Comparison of ENCODE assay signal across 22 mouse cellular contexts in the genomic region with DNA sequence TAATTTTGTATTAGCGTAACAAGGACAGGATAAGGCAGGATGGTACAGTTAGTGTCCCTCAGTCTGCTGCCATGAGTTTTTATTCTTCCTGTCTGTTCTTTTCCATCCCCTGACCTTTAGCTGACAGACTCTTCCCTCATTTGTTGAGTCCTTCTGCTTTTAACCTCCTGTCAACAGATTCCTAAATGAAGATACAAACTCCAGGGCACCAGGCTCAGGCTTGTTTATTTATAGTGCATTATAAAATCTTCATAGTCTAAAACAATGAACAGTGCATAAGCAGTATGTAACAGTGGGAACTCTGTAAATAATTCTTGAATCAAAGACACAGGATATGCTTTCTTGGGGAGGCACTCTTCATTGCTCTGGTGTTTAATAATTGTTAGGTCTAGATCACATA.
A peak's percentile ranks its signal among the peaks of the same experiment; 100 is the strongest.
DNase-seq lines count a peak whose midpoint lies in the region; ATAC-seq and TF ChIP-seq lines count a peak whose summit lies in the region.
"Had no signal": no experiment of that assay in that cellular context is flagged by ENCODE, and none has a peak within 500 bp of the region (broad histone marks: within the 10 kb centered on the region; RNA-seq: fewer than 3 reads in every experiment).

No protein-coding gene starts in this region.

- H3K4me1 ChIP-seq in heart, adult 2 months (ENCODE audit: control insufficient read depth, insufficient read depth, low read length), result peaks cover 2% of the 10 kb centered on the region; the same call in 1 of the 2 replicates
- peaks cover 12% of the 10 kb centered on the region for H3K4me1 ChIP-seq in heart, embryonic 12.5 days (replicated peaks)
- H3K4me1 ChIP-seq in heart, embryonic 15.5 days (replicated peaks), result peaks cover 6% of the 10 kb centered on the region; the same call in 1 of the 2 replicates
- H3K4me1 ChIP-seq in hindbrain, embryonic 16.5 days (ENCODE audit: control insufficient read depth, insufficient read depth, low read depth, low read length), result no peaks in the 10 kb centered on the region
- H3K4me1 ChIP-seq in hindbrain, embryonic 10.5 days (replicated peaks), result no peaks in the 10 kb centered on the region
- H3K4me1 ChIP-seq: embryonic facial prominence, embryonic 15.5 days; forebrain, embryonic 10.5 days; kidney, embryonic 15.5 days had no signal

- DNase-seq in heart, adult 2 months, result no peak
- no peak for DNase-seq in heart, postnatal 25 days (ENCODE audit: low spot score)
- no peak for DNase-seq in heart, adult 11 months
- peak; percentile 9 for DNase-seq in adipocyte (ENCODE audit: low spot score)
- no peak for DNase-seq in hindbrain, embryonic 10.5 days (ENCODE audit: low spot score)
- DNase-seq: adrenal gland, adult 2 months; adrenal gland, postnatal 25 days; cerebellum, adult 2 months; cerebellum, postnatal 10 days; embryo, embryonic 11 days; gastrocnemius, postnatal 36 days; kidney, adult 2 months had no signal

- no peaks in the 10 kb centered on the region for H3K27me3 ChIP-seq in heart, adult 2 months (ENCODE audit: control insufficient read depth, insufficient read depth, low read length)
- no peaks in the 10 kb centered on the region for H3K27me3 ChIP-seq in heart, embryonic 12.5 days (replicated peaks)
- no peaks in the 10 kb centered on the region for H3K27me3 ChIP-seq in heart, embryonic 15.5 days
- H3K27me3 ChIP-seq in hindbrain, embryonic 16.5 days (replicated peaks; ENCODE audit: control insufficient read depth, insufficient read depth, low read length), result no peaks in the 10 kb centered on the region
- no peaks in the 10 kb centered on the region for H3K27me3 ChIP-seq in hindbrain, embryonic 10.5 days (ENCODE audit: insufficient read depth, poor library complexity, severe bottlenecking)
- H3K27me3 ChIP-seq: embryonic facial prominence, embryonic 15.5 days; kidney, embryonic 15.5 days had no signal

- ATAC-seq in heart, embryonic 12.5 days (ENCODE audit: insufficient number of reproducible peaks, low FRiP score), result no peak
- peak; percentile 73 for ATAC-seq in heart, embryonic 15.5 days (replicated peaks; ENCODE audit: insufficient number of reproducible peaks, insufficient read depth, low FRiP score, low read depth)
- no peak for ATAC-seq in hindbrain, embryonic 16.5 days
- ATAC-seq: forebrain, embryonic 14.5 days; intestine, embryonic 16.5 days had no signal

- no peak for TF ChIP-seq POLR2A in heart, adult 2 months (IDR thresholded peaks at IDR 0.05; ENCODE audit: insufficient read depth, low read depth, low read length)

- intact Hi-C loops in heart, adult 2 months (cut with DNase I), result no loop called here
- intact Hi-C loops in heart, postnatal 25 days (cut with DNase I), result no loop called here

- H3K9me3 ChIP-seq in heart, embryonic 12.5 days (replicated peaks), result no peaks in the 10 kb centered on the region
- no peaks in the 10 kb centered on the region for H3K9me3 ChIP-seq in heart, embryonic 15.5 days (replicated peaks)
- no peaks in the 10 kb centered on the region for H3K9me3 ChIP-seq in hindbrain, embryonic 16.5 days (ENCODE audit: control insufficient read depth, low read length)
- H3K9me3 ChIP-seq in hindbrain, embryonic 10.5 days, result no peaks in the 10 kb centered on the region
- H3K9me3 ChIP-seq: embryonic facial prominence, embryonic 15.5 days; forebrain, embryonic 10.5 days; kidney, embryonic 15.5 days had no signal

- no peak for TF ChIP-seq EP300 in heart, adult 2 months (IDR thresholded peaks at IDR 0.05; ENCODE audit: insufficient read depth, low read depth, low read length)

- TF ChIP-seq CTCF in heart, adult 2 months (IDR thresholded peaks at IDR 0.05), result no peak

- H3K79me2 ChIP-seq in heart, adult 2 months (replicated peaks; ENCODE audit: control insufficient read depth, insufficient read depth, low read length), result no peaks in the 10 kb centered on the region

- H3K27ac ChIP-seq in heart, adult 2 months, result peak overlapping the region; percentile 21
- 0 out of 2 replicates have a peak overlapping the region, but pooled peaks have one; percentile 31 for H3K27ac ChIP-seq in heart, embryonic 12.5 days (ENCODE audit: poor library complexity, severe bottlenecking)
- peak overlapping the region; percentile 50 for H3K27ac ChIP-seq in heart, embryonic 15.5 days
- no peak overlapping the region for H3K27ac ChIP-seq in hindbrain, embryonic 16.5 days (ENCODE audit: low read depth, low read length)
- H3K27ac ChIP-seq in hindbrain, embryonic 10.5 days, result no peak overlapping the region
- H3K27ac ChIP-seq: embryonic facial prominence, embryonic 15.5 days; forebrain, embryonic 10.5 days; hindbrain, embryonic 14.5 days; kidney, embryonic 15.5 days had no signal

- no peak overlapping the region for H3K4me2 ChIP-seq in heart, embryonic 12.5 days
- H3K4me2 ChIP-seq in heart, embryonic 15.5 days, result no peak overlapping the region
- H3K4me2 ChIP-seq in hindbrain, embryonic 16.5 days (ENCODE audit: low read length), result no peak overlapping the region
- H3K4me2 ChIP-seq: embryonic facial prominence, embryonic 15.5 days; hindbrain, embryonic 14.5 days; kidney, embryonic 15.5 days had no signal

- no peak overlapping the region for H3K9ac ChIP-seq in heart, adult 2 months (ENCODE audit: low read depth, low read length)
- H3K9ac ChIP-seq in heart, embryonic 12.5 days, result no peak overlapping the region
- no peak overlapping the region for H3K9ac ChIP-seq in heart, embryonic 15.5 days
- no peak overlapping the region for H3K9ac ChIP-seq in hindbrain, embryonic 16.5 days (ENCODE audit: low read depth, low read length)
- H3K9ac ChIP-seq: embryonic facial prominence, embryonic 15.5 days; hindbrain, embryonic 14.5 days; kidney, embryonic 15.5 days had no signal

- H3K36me3 ChIP-seq in heart, adult 2 months (ENCODE audit: control insufficient read depth, insufficient read depth, low read length), result peaks cover 2% of the 10 kb centered on the region; the same call in 1 of the 2 replicates
- H3K36me3 ChIP-seq in heart, embryonic 12.5 days, result no peaks in the 10 kb centered on the region
- no peaks in the 10 kb centered on the region for H3K36me3 ChIP-seq in heart, embryonic 15.5 days
- H3K36me3 ChIP-seq in hindbrain, embryonic 16.5 days (ENCODE audit: control insufficient read depth, insufficient read depth, low read length), result no peaks in the 10 kb centered on the region
- no peaks in the 10 kb centered on the region for H3K36me3 ChIP-seq in hindbrain, embryonic 10.5 days
- H3K36me3 ChIP-seq: embryonic facial prominence, embryonic 15.5 days; forebrain, embryonic 10.5 days; kidney, embryonic 15.5 days had no signal

- WGBS in heart, adult 2 months, result 67% methylated on average over 1 of the region's 1 CpGs
- WGBS in heart, embryonic 12.5 days, result 65% methylated on average over 1 of the region's 1 CpGs
- 82% methylated on average over 1 of the region's 1 CpGs for WGBS in heart, embryonic 15.5 days
- 88% methylated on average over 1 of the region's 1 CpGs for WGBS in hindbrain, embryonic 16.5 days
- WGBS in hindbrain, embryonic 10.5 days, result 95% methylated on average over 1 of the region's 1 CpGs

- no peak overlapping the region for H3K4me3 ChIP-seq in heart, adult 2 months
- no peak overlapping the region for H3K4me3 ChIP-seq in heart, embryonic 12.5 days
- no peak overlapping the region for H3K4me3 ChIP-seq in heart, embryonic 15.5 days
- H3K4me3 ChIP-seq in hindbrain, embryonic 16.5 days (ENCODE audit: low read length), result no peak overlapping the region
- no peak overlapping the region for H3K4me3 ChIP-seq in hindbrain, embryonic 10.5 days
- H3K4me3 ChIP-seq: embryonic facial prominence, embryonic 15.5 days; erythroblast, embryonic 14.5 days; forebrain, embryonic 10.5 days; kidney, embryonic 15.5 days had no signal

Comparison
In these comparisons a context has a peak if more than half of its experiments do, and no peak if none do; other contexts are left out.
1. H3K27ac ChIP-seq: peak in heart, adult 2 months (single experiment), heart, embryonic 12.5 days (single experiment) and heart, embryonic 15.5 days (single experiment); none in hindbrain, embryonic 16.5 days (single experiment) and hindbrain, embryonic 10.5 days (single experiment).